Mouse (Mus musculus): Measurements from ENCODE around the gene Bard1.
A peak's percentile ranks its signal among the peaks of the same experiment; 100 is the strongest.

Gene Bard1

GRCm38 (mm10) chr1:71102344-71103173, at the start of gene Bard1:
Gene Bard1, minus strand, starts transcription at chr1:71103146.
- peak; percentile 22 for DNase-seq

DNA sequence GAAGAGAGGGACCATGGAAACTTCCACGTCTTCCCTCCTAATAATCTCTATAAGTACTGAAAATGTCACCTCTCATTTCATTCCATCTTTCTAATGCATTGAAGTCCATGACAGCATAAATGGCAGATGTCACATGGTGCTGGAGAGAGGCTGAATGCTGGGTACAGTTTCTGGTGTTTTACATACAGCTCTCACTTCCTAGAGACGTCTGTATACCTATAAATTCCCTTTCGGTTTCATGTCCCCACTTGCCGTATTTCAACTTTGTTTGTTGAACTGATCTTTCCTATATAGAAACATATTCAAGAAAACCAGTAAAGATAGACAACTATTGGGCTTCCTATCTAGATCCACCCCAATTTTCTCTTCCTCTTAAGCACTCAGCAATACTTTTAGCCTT, 24.2 kb upstream of the Bard1 start:
- DNase-seq, result no peak

DNA sequence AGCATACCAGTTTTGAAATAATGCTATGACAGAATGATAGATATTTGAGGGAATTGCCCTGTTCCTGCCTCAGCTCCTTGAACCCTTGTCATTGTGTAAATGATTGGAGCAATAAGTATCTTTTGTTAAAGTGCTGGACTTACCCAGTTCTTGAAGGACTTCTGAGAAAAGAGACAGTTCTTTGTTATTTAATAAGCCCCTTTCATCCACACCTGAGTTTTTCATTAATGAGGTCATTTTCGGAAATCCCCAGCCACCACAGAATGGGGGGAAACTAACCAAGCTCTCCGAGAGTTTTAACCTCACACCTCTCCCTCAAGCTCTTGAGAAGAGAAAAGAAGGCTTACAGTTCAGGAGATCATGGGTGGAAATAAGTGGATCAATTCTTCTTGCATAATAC, 15.6 kb upstream of the Bard1 start:
- DNase-seq, result no peak

GRCm38 (mm10) chr1:71117253-71117652, 14.3 kb upstream of the Bard1 start:
- no peak for DNase-seq

DNA sequence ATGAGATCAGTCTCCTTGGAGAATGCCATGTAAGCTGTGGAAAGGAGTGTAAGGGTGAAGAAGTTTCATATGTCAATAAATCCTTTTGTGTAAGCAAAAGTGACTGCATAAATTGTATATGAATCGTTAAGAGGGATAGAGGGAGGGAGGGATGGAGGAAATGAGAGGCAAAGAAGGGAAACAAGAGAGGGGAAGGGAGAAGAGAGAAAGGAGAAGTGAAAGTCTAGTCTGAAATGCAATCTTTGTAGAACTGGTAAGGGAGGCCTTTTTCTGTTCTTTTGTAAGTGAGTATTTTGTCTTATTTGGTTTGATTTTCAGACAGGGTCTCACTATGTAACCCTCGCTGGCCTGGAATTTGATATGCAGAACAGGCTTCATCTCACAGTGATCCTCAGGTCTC, 12.8 kb upstream of the Bard1 start:
- no peak for DNase-seq

DNA sequence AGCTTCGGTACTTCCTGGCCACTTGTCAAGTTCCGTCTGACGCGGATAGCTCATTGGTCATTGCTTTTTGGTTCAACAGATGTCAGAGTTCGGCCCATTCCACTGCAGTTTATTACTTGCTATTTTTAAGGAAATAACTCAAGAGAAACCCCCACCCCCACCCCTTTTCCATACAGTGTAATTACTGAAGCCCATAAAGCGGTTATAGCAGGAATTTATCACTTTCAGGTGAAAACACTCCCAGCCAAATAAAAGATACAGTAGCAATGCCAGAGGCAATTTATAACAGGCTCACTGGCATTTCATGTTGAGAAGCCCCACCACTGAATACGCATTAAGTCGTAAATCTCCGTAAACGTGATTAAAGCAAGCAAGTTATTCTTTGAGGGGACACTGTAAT, 6.9 kb upstream of the Bard1 start:
- DNase-seq, result no peak

GRCm38 (mm10) chr1:71106127-71106526, 3.2 kb upstream of the Bard1 start:
- DNase-seq, result no peak

GRCm38 (mm10) chr1:71105724-71106123, 2.8 kb upstream of the Bard1 start:
- no peak for DNase-seq

- no peak for DNase-seq
These were observed 373 bp upstream of the Bard1 start for GRCm38 (mm10) chr1:71103174-71103864.

DNA sequence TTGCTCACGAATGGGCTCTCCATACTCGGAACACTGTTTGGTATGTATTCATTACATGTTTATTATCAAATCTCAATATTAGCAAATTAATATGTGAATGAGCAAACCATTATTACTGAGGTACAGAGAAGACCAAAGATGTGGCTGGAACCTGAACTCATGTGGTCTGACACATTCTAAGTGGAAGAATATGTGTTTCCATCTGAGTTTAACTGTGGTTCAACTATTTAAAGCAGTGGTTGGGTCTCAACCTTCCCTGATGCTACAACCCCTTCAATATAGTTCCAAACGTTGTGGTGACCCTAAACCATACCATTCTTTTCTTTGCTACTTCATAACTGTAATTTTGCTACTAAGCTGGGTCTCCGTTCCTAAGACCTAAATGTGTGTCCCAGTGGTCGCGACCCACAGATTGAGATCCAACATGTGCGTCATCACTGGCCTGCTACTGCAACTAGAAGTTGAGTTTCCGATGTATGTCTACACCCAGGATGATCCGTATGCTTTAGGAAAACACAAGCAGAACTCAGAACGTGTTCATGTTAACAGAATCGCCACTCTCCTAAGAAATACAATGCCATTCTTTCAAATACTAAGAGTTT, 1.5 kb downstream of the Bard1 start:
- no peak for DNase-seq

GRCm38 (mm10) chr1:71100591-71101368, 2.2 kb downstream of the Bard1 start:
- no peak for DNase-seq

- no peak for DNase-seq
These were observed 2.9 kb downstream of the Bard1 start for GRCm38 (mm10) chr1:71099945-71100515.

GRCm38 (mm10) chr1:71096031-71096430, 6.9 kb downstream of the Bard1 start:
- no peak for DNase-seq

- no peak for DNase-seq
These were observed 7.6 kb downstream of the Bard1 start for GRCm38 (mm10) chr1:71095211-71095805.

- DNase-seq, result no peak
These were observed 27.3 kb downstream of the Bard1 start for GRCm38 (mm10) chr1:71075651-71076050.

DNA sequence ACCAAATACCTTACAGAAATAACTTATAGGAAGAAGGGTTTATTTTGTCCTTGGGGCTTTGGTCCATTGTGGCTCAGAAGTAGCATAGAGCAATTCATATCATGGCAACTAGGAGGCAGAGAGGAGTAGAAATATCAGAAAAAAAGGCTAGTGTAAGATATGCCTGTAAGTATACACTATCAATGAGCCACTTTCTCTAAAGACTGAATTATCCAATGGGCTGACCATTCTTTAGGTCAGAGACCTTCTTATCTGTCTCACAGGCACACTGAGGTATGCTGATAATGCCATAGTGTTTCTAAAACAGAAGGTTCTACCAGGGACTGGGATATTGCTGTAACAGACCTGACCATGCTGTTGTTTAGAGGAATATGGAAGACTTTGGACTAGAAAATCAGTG, 32.2 kb downstream of the Bard1 start:
- no peak for DNase-seq

DNA sequence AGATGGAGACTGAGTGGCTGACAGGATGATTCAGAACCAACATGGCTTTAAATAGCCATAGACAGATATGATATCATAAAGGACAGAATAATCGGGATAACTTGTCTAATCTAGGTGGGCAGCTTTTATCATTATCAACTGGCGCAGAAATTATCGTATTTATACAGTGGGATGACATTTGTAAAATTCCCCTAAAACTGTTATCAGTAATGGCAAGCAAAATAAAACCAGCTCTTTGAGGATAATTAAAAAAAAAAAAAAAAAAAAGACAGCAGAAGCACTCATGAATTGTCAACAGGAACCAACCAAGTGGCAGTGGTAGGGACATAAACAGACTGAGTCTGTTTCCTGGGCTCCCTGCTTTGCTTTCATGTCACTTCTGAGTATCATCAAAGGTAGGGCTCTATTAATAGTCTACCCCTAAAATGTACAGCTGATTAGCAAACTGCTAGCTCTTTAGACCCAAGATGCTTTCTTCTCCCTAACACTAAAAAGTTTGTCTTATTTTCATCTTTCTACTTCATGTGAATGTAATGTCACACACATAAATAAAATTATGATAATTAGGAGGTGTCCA, 34.1 kb downstream of the Bard1 start:
- no peak for DNase-seq

- no peak for DNase-seq
These were observed 39.0 kb downstream of the Bard1 start for GRCm38 (mm10) chr1:71063885-71064492.

DNA sequence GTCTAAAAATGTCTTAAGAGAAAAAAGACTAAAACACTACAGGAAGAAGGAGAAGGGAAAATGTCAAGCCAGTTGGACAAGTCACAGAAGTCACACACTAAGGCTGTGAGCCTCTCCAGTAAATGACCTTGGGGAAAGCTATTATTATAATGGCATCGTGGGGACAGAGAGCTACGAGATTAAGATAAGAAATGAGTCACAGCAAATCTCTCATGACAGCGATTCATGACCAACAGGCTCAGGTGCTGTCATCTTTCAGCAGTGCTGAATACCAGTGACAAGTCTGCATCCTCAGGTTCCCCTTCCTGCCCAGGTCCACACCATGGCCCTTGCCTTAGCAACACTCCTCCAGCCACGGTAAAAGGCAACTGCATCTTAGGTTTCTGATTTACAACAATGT, 46.8 kb downstream of the Bard1 start:
- no peak for DNase-seq

GRCm38 (mm10) chr1:71055454-71055853, 47.5 kb downstream of the Bard1 start:
- DNase-seq, result no peak

DNA sequence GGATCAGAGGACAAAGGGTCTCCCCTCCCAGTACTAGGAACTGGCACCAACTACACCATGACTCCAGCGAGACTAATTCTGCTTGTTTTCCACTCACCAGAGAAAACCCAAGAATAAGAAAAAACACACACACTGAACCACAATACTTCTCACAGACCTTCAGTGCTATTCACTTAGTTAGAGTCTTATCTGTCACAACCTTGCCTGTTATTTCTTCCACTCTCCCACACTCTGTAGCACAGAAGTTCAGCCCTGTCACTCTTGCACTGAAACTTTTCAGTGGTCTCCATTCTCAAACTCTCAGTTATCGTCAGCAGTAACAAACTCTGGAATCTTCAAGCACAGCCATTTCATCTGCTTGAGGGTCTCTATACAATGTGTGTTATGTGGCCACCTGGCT, 50.2 kb downstream of the Bard1 start:
- DNase-seq, result no peak

DNA sequence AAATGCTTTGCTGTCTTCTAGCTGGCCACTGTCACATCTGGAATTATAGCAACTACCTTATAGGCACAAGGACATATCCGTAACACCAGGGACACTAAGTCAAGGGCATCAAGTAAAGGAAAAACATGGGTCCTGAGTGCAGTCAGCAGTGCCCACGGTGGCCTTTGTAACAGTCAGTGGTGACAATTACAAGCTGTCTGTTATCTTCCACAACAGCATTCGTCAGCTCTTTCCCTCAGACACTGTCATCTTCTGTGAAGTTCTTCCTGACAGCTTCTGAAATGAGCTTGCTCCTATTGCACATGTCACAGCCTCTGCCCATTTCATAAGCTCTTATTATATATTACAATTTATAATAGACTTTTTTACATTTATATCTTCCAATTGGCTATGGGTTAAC, 50.7 kb downstream of the Bard1 start:
- DNase-seq, result no peak

Data from cerebellum, adult 11 months (tissue).